Mouse (Mus musculus) c-Kit-positive CD71-negative TER-119-negative erythroid progenitor cells, embryonic 14.5 days (primary cell): ENCODE measurements around the gene Spo11.

Experiments used
- DNase-seq: peaks from one replicate; pipeline ENCODE4 v3.0.0-alpha.2; 2013; ENCODE audit warnings: low read depth

Gene Spo11

GRCm38 (mm10) chr2:173010220-173010717 is 32.8 kb downstream of the Spo11 start:
- DNase-seq, result no peak

DNA sequence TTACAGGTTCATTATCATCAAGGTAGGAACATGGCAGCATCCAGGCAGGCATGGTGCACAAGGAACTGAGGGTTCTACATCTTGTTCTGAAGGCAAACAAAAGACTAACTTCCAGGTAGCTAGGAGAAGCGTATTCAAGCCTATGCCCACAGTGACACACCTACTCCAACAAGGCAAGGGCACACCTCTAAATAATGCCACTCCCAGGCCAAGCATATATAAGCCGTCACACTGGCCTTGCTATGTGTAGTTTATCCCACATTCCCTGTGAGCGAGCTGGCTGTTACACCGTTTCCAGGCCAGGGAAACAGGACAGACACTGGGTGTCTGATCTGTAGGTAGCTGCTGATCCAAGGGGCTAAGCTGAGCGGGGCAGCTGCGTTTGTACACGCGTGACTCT is 33.9 kb downstream of the Spo11 start:
- no peak for DNase-seq

DNA sequence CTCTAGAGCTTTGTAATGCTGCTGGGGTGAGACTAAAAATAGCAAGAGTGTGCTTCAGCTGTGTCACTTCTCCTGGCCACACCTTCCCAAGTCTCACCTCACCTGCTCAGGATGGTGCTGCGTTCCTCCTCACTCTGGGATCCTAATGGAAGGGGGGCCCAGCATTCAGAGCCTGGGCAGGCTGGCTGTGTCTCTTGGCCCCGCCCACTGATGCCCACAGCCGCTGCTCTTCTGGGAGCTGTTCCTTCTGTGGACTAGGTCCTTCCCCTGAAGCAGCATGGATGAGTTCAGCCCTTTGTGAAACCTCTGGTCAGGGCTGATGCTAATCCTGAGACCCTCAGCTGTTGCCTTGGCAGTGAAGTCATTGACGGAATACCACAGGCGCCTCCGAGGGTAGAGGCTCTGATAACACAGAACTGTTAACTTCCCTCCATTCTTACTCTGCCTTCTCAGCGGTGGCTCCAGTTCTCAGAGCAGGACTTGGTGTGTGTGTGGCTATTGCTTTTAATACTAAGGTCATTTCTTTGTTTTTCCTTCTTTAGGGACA is 37.3 kb downstream of the Spo11 start:
- no peak for DNase-seq

- DNase-seq, result no peak
Observed at GRCm38 (mm10) chr2:173017940-173018339, 40.4 kb downstream of the Spo11 start.

DNA sequence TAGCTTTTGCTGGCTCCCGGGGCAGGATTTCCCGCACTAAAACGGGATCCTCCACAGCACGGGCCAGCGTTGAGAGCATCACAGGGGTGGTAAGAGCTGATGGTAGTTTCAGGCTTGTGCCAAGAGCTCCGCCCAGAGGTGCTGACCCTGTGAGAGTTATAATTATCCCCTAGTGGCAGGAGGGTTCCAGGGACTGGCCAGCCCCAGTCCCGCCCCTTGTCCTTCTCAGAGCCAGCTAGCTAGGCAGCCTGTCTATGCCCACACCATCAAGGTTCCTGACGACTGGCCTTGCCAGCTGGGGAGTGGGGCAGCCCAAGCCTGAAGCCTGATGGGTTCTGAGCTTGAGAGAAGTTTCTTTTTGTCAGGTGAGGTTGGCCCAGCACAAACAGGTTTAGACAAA is 41.1 kb downstream of the Spo11 start:
- DNase-seq, result no peak

DNA sequence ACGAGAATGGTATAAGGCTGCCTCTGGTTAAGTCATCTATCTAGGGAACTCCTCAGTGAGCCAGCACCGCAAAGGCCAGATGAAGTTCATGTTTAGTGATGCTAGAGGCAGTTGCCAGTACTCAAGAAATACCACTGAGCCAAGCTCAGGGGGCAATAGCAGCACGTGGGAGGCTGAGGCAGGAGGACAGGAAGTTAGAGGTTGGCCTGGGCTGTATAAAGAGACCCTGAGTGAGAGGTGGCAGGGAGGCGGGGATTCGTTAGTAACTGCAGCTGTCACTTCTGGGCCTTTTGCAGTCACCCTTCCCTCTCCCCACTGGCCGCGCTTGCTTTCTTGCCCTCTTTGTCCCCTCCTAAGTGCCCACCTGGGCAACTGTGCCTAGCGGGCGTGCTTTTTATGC is 41.8 kb downstream of the Spo11 start:
- no peak for DNase-seq

GRCm38 (mm10) chr2:173019790-173020189 is 42.3 kb downstream of the Spo11 start:
- DNase-seq, result no peak

DNA sequence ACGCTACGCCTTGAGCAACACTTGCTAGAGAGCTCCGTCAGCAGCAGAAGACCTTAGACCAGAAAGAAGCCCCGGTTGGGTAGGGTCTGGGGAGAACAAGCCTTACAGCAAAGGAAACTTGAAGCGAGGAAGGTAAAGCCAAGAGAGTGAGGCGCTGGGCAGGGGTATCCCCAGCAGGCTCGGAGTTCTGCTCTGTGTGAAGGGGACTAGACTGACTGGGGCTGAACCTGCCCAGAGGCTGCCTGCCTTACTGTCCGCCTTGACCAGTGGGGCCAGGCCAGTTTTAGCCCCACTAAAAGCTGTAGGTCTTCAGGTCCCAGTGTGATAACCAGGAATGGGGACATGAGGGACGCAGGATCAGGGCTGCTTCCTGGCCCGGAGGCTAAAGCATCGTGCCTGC is 42.9 kb downstream of the Spo11 start, which contains the start of gene Rbm38:
Rbm38 (plus strand) TSS at position 69 of the 400 bp plus-strand sequence.
- no peak for DNase-seq

- peak; percentile 86 for DNase-seq
Observed at GRCm38 (mm10) chr2:173021633-173022055, 44.1 kb downstream of the Spo11 start.

GRCm38 (mm10) chr2:173022056-173022681 is 44.7 kb downstream of the Spo11 start:
- no peak for DNase-seq

- DNase-seq, result no peak
Observed at GRCm38 (mm10) chr2:173022813-173023212, 45.3 kb downstream of the Spo11 start.

- DNase-seq, result no peak
Observed at GRCm38 (mm10) chr2:173023371-173023851, 45.9 kb downstream of the Spo11 start.

DNA sequence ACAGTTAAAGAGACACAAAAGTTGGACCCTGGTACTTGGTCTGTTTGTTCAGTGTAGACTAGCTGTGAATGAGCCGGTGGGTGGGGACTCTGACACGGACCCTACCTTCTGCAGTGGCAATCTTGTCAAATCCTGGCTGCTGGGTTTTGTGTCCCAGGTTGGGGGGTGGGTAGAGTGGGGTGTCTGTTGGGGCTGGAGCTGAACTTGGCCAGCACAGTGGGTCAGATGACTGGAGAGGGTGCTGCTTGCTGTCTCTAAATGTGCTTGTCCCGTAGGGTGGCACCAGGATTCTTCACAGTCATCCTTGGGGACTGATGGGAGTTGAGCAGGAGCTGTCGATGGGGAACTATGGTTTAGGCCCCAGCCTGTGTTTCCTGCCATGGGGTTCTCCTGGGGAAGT is 46.5 kb downstream of the Spo11 start:
- no peak for DNase-seq

DNA sequence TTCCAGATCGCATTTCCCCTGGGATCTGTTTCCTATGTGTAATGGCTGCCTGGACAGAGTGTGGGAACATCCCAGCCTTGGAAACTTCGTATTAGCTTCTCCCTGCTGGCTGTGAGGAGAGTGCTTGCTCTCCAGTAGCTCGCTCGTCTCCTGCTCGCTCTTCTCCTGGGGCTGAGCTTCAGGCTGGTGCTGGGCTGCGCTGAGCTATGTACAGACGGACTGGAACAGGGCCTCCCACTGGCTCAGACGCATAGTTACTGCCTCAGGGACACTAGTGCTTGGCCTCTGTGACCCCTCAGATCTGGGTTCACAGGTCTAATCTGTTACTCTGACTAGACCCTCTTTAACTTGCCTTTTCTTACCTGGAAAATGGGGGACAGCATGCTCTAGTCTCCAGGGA is 46.9 kb downstream of the Spo11 start:
- DNase-seq, result no peak

- DNase-seq, result no peak
Observed at GRCm38 (mm10) chr2:173024938-173025337, 47.4 kb downstream of the Spo11 start.

GRCm38 (mm10) chr2:173026286-173026685 is 48.8 kb downstream of the Spo11 start:
- no peak for DNase-seq

DNA sequence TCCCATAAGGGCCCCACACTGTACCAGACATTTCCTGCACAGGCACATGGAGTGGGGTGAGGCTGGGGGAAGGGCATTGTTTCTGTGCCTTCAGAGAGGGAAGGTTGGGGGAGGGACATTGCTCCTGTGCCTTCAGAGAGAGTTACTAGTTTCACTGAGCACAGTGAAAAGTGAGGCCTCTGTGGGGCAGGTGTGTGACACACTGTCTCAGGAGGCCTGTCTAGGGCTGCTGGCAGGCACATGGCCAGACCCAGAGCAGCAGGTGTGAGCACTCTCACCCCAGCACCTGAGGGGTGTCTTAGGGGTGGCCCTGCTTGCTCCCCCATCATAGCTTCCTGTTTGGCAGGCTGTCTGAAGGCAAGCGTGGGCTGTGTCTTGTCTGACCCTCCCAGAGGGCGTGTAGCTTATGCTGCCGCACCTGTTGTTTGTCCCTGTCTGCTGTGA is 49.2 kb downstream of the Spo11 start:
- no peak for DNase-seq

- DNase-seq, result no peak
Observed at GRCm38 (mm10) chr2:173027169-173027823, 49.8 kb downstream of the Spo11 start.

DNA sequence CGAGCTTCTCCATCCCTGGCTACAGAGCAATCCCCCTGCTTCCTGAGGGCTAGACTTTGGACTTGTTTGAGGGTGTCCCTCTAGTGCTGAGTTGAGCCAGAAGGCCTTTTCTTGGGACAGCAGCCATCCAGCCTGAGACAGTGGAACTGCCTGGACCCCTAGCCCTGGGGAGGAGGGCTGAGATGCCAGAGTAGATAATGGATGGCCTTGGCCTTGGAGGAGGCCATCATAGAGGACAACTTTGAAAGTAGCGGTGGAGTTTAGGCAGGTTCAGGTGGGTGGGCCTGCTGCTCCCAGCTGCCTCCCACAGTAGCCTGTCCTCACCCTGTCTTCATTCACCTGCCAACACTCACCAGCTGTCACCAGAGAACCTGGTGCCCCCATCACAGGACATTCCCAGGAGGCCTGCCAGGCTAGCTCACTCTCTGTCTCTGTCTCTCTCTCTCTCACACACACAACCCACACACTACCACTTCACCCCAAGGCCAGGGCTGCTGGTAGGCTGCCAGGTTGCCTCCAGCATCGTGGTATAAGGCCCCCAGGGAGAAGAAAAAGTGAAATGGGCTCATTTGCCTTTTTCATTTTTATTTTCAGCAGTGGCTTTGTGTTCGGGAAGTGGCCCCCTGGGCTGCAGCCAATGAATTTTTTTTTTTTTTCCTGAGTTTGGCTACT is 50.5 kb downstream of the Spo11 start:
- no peak for DNase-seq

- DNase-seq, result no peak
Observed at GRCm38 (mm10) chr2:173028508-173029031, 51.1 kb downstream of the Spo11 start.

GRCm38 (mm10) chr2:173030591-173031338 is 53.3 kb downstream of the Spo11 start:
- DNase-seq, result no peak

GRCm38 (mm10) chr2:173033531-173033930 is 56.0 kb downstream of the Spo11 start:
- no peak for DNase-seq
